Mouse (Mus musculus): ENCODE results near the gene Gipc3.

Gipc3 gene

GRCm38 (mm10) chr10:81321436-81321835 lies 21.6 kb downstream of the Gipc3 start:
- no peak for DNase-seq (ENCODE audit: low spot score in 2 of 2)

GRCm38 (mm10) chr10:81320550-81321347 lies 22.3 kb downstream of the Gipc3 start, which contains the start of gene Cactin:
Gene Cactin (plus strand): TSS chr10:81321103.
- peak; percentile 98 to 99 for DNase-seq (ENCODE audit: low spot score in 2 of 2)

- peak in 1 of 2 experiments; percentile 94 for DNase-seq (ENCODE audit: low spot score in 2 of 2)
These were observed 23.1 kb downstream of the Gipc3 start for GRCm38 (mm10) chr10:81319741-81320549.

GRCm38 (mm10) chr10:81319330-81319699 lies 23.8 kb downstream of the Gipc3 start:
- DNase-seq (ENCODE audit: low spot score in 2 of 2), result no peak

- no peak for DNase-seq (ENCODE audit: low spot score in 2 of 2)
These were observed 24.3 kb downstream of the Gipc3 start for GRCm38 (mm10) chr10:81318589-81319329.

GRCm38 (mm10) chr10:81317273-81317672 lies 25.8 kb downstream of the Gipc3 start:
- DNase-seq (ENCODE audit: low spot score in 2 of 2), result no peak

GRCm38 (mm10) chr10:81316338-81317060 lies 26.6 kb downstream of the Gipc3 start:
- DNase-seq (ENCODE audit: low spot score in 2 of 2), result no peak

GRCm38 (mm10) chr10:81315587-81315986 lies 27.5 kb downstream of the Gipc3 start:
- no peak for DNase-seq (ENCODE audit: low spot score in 2 of 2)

- DNase-seq (ENCODE audit: low spot score in 2 of 2), result no peak
These were observed 28.9 kb downstream of the Gipc3 start for GRCm38 (mm10) chr10:81314201-81314600.

GRCm38 (mm10) chr10:81313581-81313980 lies 29.5 kb downstream of the Gipc3 start:
- no peak for DNase-seq (ENCODE audit: low spot score in 2 of 2)

GRCm38 (mm10) chr10:81309571-81309970 lies 33.5 kb downstream of the Gipc3 start:
- DNase-seq (ENCODE audit: low spot score in 2 of 2), result no peak

GRCm38 (mm10) chr10:81306837-81307682 lies 36.0 kb downstream of the Gipc3 start:
- DNase-seq (ENCODE audit: low spot score in 2 of 2), result no peak

- no peak for DNase-seq (ENCODE audit: low spot score in 2 of 2)
These were observed 36.8 kb downstream of the Gipc3 start for GRCm38 (mm10) chr10:81306173-81306668.

GRCm38 (mm10) chr10:81305663-81306062 lies 37.4 kb downstream of the Gipc3 start:
- no peak for DNase-seq (ENCODE audit: low spot score in 2 of 2)

- DNase-seq (ENCODE audit: low spot score in 2 of 2), result peak; percentile 62 to 87
These were observed 38.3 kb downstream of the Gipc3 start for GRCm38 (mm10) chr10:81304597-81305238.

GRCm38 (mm10) chr10:81303761-81304160 lies 39.3 kb downstream of the Gipc3 start:
- no peak for DNase-seq (ENCODE audit: low spot score in 2 of 2)

GRCm38 (mm10) chr10:81303258-81303657 lies 39.8 kb downstream of the Gipc3 start:
- DNase-seq (ENCODE audit: low spot score in 2 of 2), result no peak

- no peak for DNase-seq (ENCODE audit: low spot score in 2 of 2)
These were observed 40.3 kb downstream of the Gipc3 start for GRCm38 (mm10) chr10:81302781-81303218.

GRCm38 (mm10) chr10:81302288-81302687 lies 40.8 kb downstream of the Gipc3 start:
- DNase-seq (ENCODE audit: low spot score in 2 of 2), result no peak

- DNase-seq (ENCODE audit: low spot score in 2 of 2), result no peak
These were observed 41.7 kb downstream of the Gipc3 start for GRCm38 (mm10) chr10:81301321-81301720.

Measured in spleen, postnatal 4 days (tissue).